Mouse (Mus musculus) embryo, embryonic 10 days (tissue): ENCODE measurements around the gene Mettl24.
A peak's percentile ranks its signal among the peaks of the same experiment; 100 is the strongest.

ENCODE experiments used
- DNase-seq: peaks from one replicate; pipeline ENCODE4 v3.0.0-alpha.2; 2015; ENCODE audit warnings: low spot score

Gene Mettl24

DNA sequence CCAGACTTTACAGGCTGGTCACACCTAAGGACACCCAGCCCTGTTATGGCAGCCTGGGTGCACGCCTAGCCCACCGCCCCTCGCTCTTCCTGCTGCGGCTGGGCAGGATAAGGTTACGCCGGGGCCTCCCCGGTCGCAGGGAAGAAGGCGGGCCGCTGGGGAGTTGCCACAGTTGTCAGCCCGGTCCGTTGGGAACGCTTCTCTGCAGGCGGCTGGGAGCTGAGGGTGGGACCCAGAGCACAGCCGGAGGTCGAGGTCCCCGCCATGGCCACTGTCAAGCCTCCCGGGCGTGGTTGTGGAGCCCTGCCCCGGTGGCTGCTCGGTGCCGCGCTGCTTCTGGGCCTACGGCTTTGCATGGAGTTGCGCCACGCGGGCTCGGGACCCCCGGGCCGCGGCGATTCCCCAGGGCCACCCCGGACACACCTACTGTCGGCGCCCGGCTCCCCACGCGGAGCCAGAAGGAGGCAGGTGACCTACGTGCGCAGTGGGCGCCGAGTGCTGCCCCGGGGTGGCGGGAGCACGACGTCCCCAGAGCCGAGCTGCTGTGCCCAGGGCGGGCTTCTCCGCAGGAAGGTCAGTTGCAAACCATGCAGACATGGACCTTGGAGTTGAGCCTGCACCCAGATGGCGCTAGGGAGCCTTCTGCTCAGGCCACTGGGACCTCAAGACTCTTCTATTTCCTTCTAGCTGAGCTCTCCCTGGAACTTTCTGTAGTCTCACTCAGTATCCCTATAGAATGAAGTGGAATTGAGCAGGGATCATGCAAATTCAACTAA, at the start of gene Mettl24:
Gene Mettl24 (plus strand): TSS at position 191 of the 776 bp plus-strand sequence.
- DNase-seq = peak; percentile 92

GRCm38 (mm10) chr10:40637331-40637730, 45.8 kb upstream of the Mettl24 start:
- DNase-seq = peak; percentile 63

DNA sequence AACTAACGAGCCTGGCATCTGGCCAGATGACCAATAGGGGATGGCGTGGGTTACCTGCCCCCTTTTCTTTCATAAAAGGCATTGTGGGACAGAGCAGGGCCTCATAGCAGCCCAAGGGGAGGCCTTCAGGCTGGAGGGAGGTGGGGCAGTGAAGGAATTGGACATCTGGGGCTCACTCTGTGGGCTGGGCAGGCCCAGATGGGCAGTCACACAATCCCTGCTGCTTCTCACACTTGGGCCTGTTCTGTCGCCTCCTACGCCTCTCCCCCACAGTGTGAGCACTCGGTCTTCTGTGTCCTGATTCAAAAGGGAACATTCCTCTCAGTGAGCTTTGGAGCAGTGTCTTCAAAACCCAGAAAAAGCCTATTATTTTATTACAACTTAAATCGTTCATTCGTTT, 44.8 kb upstream of the Mettl24 start:
- peak; percentile 42 for DNase-seq

GRCm38 (mm10) chr10:40638823-40639819, 44.0 kb upstream of the Mettl24 start:
- DNase-seq = peak; percentile 47

GRCm38 (mm10) chr10:40640406-40640805, 42.7 kb upstream of the Mettl24 start:
- DNase-seq = no peak

DNA sequence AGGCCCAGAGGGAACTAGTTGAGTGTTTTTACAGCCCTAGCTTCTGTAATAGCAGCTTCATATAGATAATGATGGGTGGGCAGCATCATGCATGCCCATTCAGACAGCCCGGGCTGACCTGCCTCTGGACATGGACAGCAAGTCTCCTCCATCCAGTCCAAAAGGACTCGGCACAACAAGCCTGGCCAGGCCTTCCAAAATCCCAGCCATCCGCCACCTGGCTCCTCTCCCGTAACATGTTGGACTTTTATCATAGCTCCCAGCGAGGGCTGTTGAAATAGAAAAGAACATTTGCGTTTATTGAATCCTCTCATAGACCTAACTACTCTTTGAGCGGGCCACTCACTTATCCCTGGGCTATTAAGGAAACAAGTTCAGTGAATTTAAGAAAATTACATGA, 41.2 kb upstream of the Mettl24 start:
- DNase-seq = no peak

- DNase-seq = no peak
These were observed 40.0 kb upstream of the Mettl24 start for GRCm38 (mm10) chr10:40643126-40643525.

- DNase-seq = no peak
These were observed 38.6 kb upstream of the Mettl24 start for GRCm38 (mm10) chr10:40644456-40644855.

DNA sequence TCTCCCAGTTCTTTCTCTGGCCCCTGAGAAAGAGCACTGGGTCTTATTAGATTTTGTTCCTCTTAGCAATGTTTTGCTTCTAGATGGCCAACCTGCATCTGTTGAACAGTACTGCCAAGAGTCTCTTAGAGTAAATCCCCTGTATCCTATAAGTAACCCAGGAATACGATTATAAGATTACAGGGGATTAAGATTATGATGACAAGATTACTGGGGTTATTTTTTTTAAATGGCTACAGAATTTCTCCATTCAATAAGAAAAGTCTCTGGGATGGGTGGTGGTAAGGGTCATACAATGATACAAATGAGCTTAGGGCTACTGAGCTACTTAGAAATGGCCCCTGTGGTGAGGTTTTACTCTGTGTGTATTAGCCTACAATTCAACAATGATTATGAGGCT, 37.7 kb upstream of the Mettl24 start:
- no peak for DNase-seq

GRCm38 (mm10) chr10:40648776-40649175, 34.3 kb upstream of the Mettl24 start:
- DNase-seq = no peak

- DNase-seq = peak; percentile 35
These were observed 33.4 kb upstream of the Mettl24 start for GRCm38 (mm10) chr10:40649634-40650033.

DNA sequence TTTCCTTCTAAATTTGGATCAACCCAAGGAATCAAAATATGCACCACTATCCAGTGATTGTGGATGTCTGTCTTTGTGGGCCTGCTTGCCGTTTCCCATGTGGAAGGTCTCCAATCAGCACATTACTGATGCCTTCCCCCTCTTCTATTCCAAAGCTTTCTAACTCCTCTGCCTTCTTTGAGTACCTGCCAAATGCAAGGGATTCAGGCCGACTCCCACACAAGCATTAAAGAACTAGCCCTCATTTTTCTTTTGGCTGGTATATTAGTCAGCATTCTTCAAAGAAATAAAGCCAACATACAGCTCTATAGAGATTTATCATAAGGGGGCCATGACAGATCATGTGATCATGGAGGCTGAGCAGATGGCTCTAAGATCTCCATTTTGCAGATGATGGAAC, 31.4 kb upstream of the Mettl24 start:
- no peak for DNase-seq

- DNase-seq = no peak
These were observed 17.8 kb upstream of the Mettl24 start for GRCm38 (mm10) chr10:40665270-40665669.

DNA sequence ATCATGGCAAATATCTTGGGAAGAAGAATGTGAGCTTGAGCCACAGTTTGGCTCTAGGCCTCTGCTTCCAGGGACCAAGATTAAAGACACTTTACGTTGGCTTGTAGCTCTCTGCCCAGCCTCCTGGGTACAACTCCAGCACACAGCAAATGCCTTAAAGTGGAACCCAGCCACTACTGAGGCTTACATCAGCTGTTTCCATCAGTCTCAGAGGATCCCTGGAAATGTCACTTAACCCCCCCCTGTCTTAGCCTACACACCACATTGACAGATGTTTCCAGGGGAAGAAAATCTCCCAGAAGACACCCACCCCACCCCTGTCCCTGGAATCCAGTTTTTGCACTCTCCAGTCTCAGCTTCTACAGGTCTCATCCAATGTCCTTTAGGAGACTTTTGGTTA, 16.1 kb upstream of the Mettl24 start:
- DNase-seq = no peak

DNA sequence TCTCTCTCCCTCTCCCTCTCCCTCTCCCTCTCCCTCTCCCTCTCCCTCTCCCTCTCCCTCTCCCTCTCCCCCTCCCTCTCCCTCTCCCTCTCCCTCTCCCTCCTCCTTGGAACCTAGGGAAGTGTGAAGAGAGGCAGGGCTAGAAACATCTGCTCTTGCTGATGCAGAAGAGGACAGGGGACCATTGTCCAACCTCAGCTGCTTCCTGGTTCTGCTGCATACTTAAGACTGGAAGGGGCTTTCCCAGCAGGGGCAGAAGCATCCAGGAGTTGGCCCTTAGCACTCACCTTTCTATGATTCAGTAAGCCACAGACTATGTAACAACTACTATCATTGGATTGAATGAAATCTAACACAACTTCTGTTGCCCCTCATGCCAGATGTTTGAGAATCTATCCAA, 14.4 kb upstream of the Mettl24 start:
- DNase-seq = no peak

GRCm38 (mm10) chr10:40672587-40673296, 10.3 kb upstream of the Mettl24 start:
- DNase-seq = peak; percentile 47

DNA sequence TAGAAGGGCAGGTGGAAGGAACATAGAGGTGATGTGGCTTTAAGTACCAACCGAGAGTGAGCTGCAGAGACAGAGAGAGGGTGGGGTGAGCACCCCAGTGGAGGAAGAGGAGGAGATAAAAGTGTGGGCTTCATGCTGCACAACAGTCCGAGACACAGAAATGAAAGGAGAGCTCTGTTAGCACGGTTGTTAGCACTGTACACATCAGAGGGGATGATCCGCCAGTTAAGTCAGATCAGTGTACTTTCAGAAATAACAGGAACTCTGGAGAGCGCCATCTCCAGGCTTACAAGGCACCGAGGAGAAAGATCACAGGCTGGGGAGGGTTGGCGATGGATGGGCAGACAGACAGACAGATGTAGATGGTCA, 9.8 kb upstream of the Mettl24 start:
- no peak for DNase-seq

- peak; percentile 23 for DNase-seq
These were observed 8.9 kb upstream of the Mettl24 start for GRCm38 (mm10) chr10:40674151-40674550.

DNA sequence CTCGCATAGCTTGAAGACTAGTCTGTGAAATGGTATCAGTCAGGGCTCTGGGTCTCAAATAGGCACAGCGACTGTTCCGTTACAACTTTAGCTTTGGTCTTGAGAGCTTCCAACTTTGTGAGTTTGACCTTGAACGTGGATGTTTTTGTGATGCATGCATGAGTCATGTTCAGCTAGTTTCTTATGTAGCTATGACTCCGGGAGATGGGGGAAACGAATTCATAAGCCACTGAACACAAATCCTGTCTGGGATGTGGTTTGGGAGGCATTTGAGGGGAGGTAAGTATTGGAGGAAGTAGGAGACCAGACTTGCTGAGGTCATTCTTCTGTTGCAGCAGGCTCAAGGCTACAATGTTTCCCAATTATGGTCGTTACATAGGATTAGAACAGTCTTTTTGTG, 7.2 kb upstream of the Mettl24 start:
- no peak for DNase-seq

DNA sequence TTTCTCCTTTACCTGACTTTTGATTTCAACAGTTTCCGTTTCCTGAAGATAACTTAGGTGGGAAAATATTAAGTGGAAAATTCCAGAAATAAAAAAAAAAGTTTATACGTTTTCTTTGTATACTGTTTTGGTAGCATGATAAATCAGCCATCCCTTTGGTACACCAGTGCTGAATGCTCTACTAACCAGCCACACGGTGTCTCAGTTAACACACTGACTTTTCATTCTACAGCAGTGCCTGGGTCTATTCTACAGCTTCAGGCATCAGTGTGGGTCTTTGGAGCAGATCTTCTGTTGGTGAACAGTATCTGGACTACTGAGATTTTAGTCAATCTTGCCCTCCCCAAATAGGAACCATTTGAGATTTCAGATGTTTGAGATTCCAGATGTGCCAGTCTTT, 4.6 kb upstream of the Mettl24 start:
- DNase-seq = no peak

- no peak for DNase-seq
These were observed 612 bp upstream of the Mettl24 start for GRCm38 (mm10) chr10:40682470-40682869.

DNA sequence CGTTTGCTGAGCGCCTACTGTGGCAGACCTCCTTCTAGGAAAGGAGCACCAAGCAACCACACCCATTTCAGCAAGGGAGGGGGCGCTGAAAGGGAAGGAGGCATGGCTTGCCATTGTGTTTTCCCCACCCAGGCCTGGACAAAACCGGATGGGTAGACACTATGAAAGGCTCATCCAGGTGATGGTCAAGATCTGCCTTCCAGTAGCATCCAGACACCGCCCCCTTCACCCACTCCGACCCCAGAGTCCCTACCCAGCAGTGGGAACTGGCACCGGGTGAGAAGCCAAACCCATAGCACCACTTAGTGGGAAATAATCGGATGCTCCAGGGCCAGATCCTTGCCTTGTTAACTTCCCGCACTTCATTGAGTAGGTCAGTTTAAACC, 779 bp downstream of the Mettl24 start:
- DNase-seq = no peak
